In genomic region chr6:112820298-112820992, GRCm38 (mm10) we compare ENCODE assay signal across 13 mouse cellular contexts.
DNase-seq lines count a peak whose midpoint lies in the region; ATAC-seq and TF ChIP-seq lines count a peak whose summit lies in the region.
"Had no signal": no experiment of that assay in that cellular context is flagged by ENCODE, and none has a peak within 500 bp of the region (broad histone marks: within the 10 kb centered on the region; RNA-seq: fewer than 3 reads in every experiment).

No protein-coding gene starts in this region.

- H3K4me3 ChIP-seq in hindbrain, postnatal 0 days (ENCODE audit: low read length) = no peak overlapping the region
- H3K4me3 ChIP-seq in heart, embryonic 10.5 days = no peak overlapping the region
- H3K4me3 ChIP-seq: gastrocnemius, adult 2 months had no signal

- TF ChIP-seq CTCF in hindbrain, postnatal 0 days (IDR thresholded peaks at IDR 0.05; ENCODE audit: low read depth) = no peak

- ATAC-seq in hindbrain, postnatal 0 days = peak; percentile 48

- H3K9ac ChIP-seq in hindbrain, postnatal 0 days (replicated peaks; ENCODE audit: low read length) = no peak overlapping the region

- intact Hi-C loops in heart, postnatal 25 days (cut with DNase I) = no loop called here

- no peaks in the 10 kb centered on the region for H3K27me3 ChIP-seq in hindbrain, postnatal 0 days (ENCODE audit: insufficient read depth, low read length)
- no peaks in the 10 kb centered on the region for H3K27me3 ChIP-seq in heart, embryonic 10.5 days (ENCODE audit: insufficient read depth, poor library complexity, severe bottlenecking)

- peak; percentile 61 to 64 for DNase-seq in cerebellum, postnatal 10 days
- no peak for DNase-seq in cerebellum, postnatal 4 days (ENCODE audit: low spot score in 2 of 2)
- DNase-seq in right cerebral cortex, postnatal 10 days (ENCODE audit: low spot score in 2 of 2) = peak; percentile 60 to 69
- DNase-seq in right cerebral cortex, adult 2 months (ENCODE audit: low spot score in 2 of 2) = no peak
- peak; percentile 31 for DNase-seq in hindbrain, postnatal 0 days (ENCODE audit: low spot score)
- peak; percentile 41 for DNase-seq in thymus, postnatal 4 days
- DNase-seq in heart, postnatal 25 days (ENCODE audit: low spot score) = no peak
- DNase-seq in heart, embryonic 10.5 days (ENCODE audit: low spot score) = no peak
- DNase-seq: adrenal gland, postnatal 25 days; embryo, embryonic 11 days; gastrocnemius, adult 2 months; spleen, adult 18-20 months had no signal

- H3K4me1 ChIP-seq in hindbrain, postnatal 0 days (ENCODE audit: insufficient read depth, low read length) = peaks cover 19% of the 10 kb centered on the region
- no peaks in the 10 kb centered on the region for H3K4me1 ChIP-seq in heart, embryonic 10.5 days

- no peak overlapping the region for H3K4me2 ChIP-seq in hindbrain, postnatal 0 days (ENCODE audit: low read depth, low read length)

- peak overlapping the region; percentile 41; the same call in 1 of the 2 replicates for H3K27ac ChIP-seq in hindbrain, postnatal 0 days
- no peak overlapping the region for H3K27ac ChIP-seq in heart, embryonic 10.5 days
- H3K27ac ChIP-seq: gastrocnemius, adult 2 months; kidney, postnatal 0 days had no signal

- 45% methylated on average over 8 of the region's 8 CpGs for WGBS in hindbrain, postnatal 0 days
- 75% methylated on average over 8 of the region's 8 CpGs for whole genome bisulfite sequencing in heart, embryonic 10.5 days

- no peaks in the 10 kb centered on the region for H3K9me3 ChIP-seq in hindbrain, postnatal 0 days (ENCODE audit: low read length)
- H3K9me3 ChIP-seq in heart, embryonic 10.5 days = no peaks in the 10 kb centered on the region

- H3K36me3 ChIP-seq in hindbrain, postnatal 0 days (ENCODE audit: insufficient read depth, low read length) = 0 out of 2 replicates have a peak, but pooled peaks cover 2% of the 10 kb centered on the region
- H3K36me3 ChIP-seq in heart, embryonic 10.5 days = no peaks in the 10 kb centered on the region

Comparison
In these comparisons a context has a peak if more than half of its experiments do, and no peak if none do; other contexts are left out.
1. DNase-seq: peak in cerebellum, postnatal 10 days (2 of 2), right cerebral cortex, postnatal 10 days (2 of 2), hindbrain, postnatal 0 days (single experiment) and thymus, postnatal 4 days (single experiment); none in cerebellum, postnatal 4 days (0 of 2), right cerebral cortex, adult 2 months (0 of 2), heart, postnatal 25 days (single experiment) and heart, embryonic 10.5 days (single experiment).